Mouse (Mus musculus): ENCODE results near the gene Tnnt3.

- TF ChIP-seq CTCF (conservative IDR thresholded peaks at IDR 0.05; ENCODE audit: insufficient read depth, insufficient read length, low read depth, low read length) (no peak), POLR2A (IDR thresholded peaks at IDR 0.05; ENCODE audit: low read depth, low read length) (no peak)
Measured at GRCm38 (mm10) chr7:142517531-142517930, 18.9 kb downstream of the Tnnt3 start.

All from kidney, adult 2 months (tissue).